Mouse (Mus musculus): ENCODE measurements around the gene Cadm3. TPM values are rescaled to one million over a fixed set of nuclear protein-coding genes. Genes with fewer than 3 reads are reported as not detected.

Cadm3 gene
- polyA plus RNA-seq, 1 experiment from 2014 or later, result 10.1 TPM

GRCm38 (mm10) chr1:173335903-173336302 is 31.6 kb downstream of the Cadm3 start:
- Histone ChIP-seq H3K4me3 (ENCODE audit: low read depth, low read length) (no peak overlapping the region), H3K36me3 (ENCODE audit: control insufficient read depth, insufficient read depth, low read length) (no peaks in the 10 kb centered on the region), H3K4me2 (replicated peaks; ENCODE audit: low read depth, low read length) (no peak overlapping the region), H3K27ac (ENCODE audit: low read length) (no peak overlapping the region), H3K27me3 (ENCODE audit: control insufficient read depth, insufficient read depth, low read length) (no peaks in the 10 kb centered on the region), H3K9me3 (ENCODE audit: control insufficient read depth, low read depth, low read length) (no peaks in the 10 kb centered on the region), H3K9ac (replicated peaks; ENCODE audit: low read depth, low read length) (no peak overlapping the region), H3K4me1 (ENCODE audit: control insufficient read depth, insufficient read depth, low read length) (no peaks in the 10 kb centered on the region)
- 46% methylated on average over 11 of the region's 11 CpGs for WGBS
- ATAC-seq (ENCODE audit: insufficient number of reproducible peaks, insufficient read depth, low FRiP score, low read depth), result no peak

GRCm38 (mm10) chr1:173333312-173334253 is 33.9 kb downstream of the Cadm3 start, which contains the start of gene Ackr1:
TSS of gene Ackr1 (minus strand) at chr1:173333750.
- no peaks in the 10 kb centered on the region for H3K27me3 ChIP-seq (ENCODE audit: control insufficient read depth, insufficient read depth, low read length)

GRCm38 (mm10) chr1:173332418-173332817 is 35.1 kb downstream of the Cadm3 start:
- H3K36me3 ChIP-seq (ENCODE audit: control insufficient read depth, insufficient read depth, low read length), result no peaks in the 10 kb centered on the region
- H3K27me3 ChIP-seq (ENCODE audit: control insufficient read depth, insufficient read depth, low read length), result no peaks in the 10 kb centered on the region
- H3K4me3 ChIP-seq (ENCODE audit: low read depth, low read length), result no peak overlapping the region
- no peak overlapping the region for H3K9ac ChIP-seq (replicated peaks; ENCODE audit: low read depth, low read length)
- WGBS, result 87% methylated on average over 5 of the region's 5 CpGs
- ATAC-seq (ENCODE audit: insufficient number of reproducible peaks, insufficient read depth, low FRiP score, low read depth), result no peak
- no peaks in the 10 kb centered on the region for H3K4me1 ChIP-seq (ENCODE audit: control insufficient read depth, insufficient read depth, low read length)
- H3K4me2 ChIP-seq (replicated peaks; ENCODE audit: low read depth, low read length), result no peak overlapping the region
- no peaks in the 10 kb centered on the region for H3K9me3 ChIP-seq (ENCODE audit: control insufficient read depth, low read depth, low read length)
- no peak overlapping the region for H3K27ac ChIP-seq (ENCODE audit: low read length)

More at GRCm38 (mm10) chr1:173333312-173334253, 33.9 kb downstream of the Cadm3 start, which contains the start of gene Ackr1:
- H3K9ac ChIP-seq (replicated peaks; ENCODE audit: low read depth, low read length), result no peak within 1 kb of the TSS
- H3K36me3 ChIP-seq (ENCODE audit: control insufficient read depth, insufficient read depth, low read length), result no peaks in the 10 kb centered on the region
- H3K9me3 ChIP-seq (ENCODE audit: control insufficient read depth, low read depth, low read length), result no peaks in the 10 kb centered on the region
- H3K4me1 ChIP-seq (ENCODE audit: control insufficient read depth, insufficient read depth, low read length), result no peaks in the 10 kb centered on the region
- no peak within 1 kb of the TSS for H3K4me2 ChIP-seq (replicated peaks; ENCODE audit: low read depth, low read length)
- 58% methylated on average over 9 of the region's 9 CpGs for WGBS
- H3K27ac ChIP-seq (ENCODE audit: low read length), result no peak within 1 kb of the TSS
- no peak within 1 kb of the TSS for H3K4me3 ChIP-seq (ENCODE audit: low read depth, low read length)
- peak; percentile 77; the same call in 1 of the 2 replicates for ATAC-seq (ENCODE audit: insufficient number of reproducible peaks, insufficient read depth, low FRiP score, low read depth)

- H3K9ac ChIP-seq (replicated peaks; ENCODE audit: low read depth, low read length), result no peak overlapping the region
- ATAC-seq (ENCODE audit: insufficient number of reproducible peaks, insufficient read depth, low FRiP score, low read depth), result no peak
- no peak overlapping the region for H3K4me2 ChIP-seq (replicated peaks; ENCODE audit: low read depth, low read length)
- no peak overlapping the region for H3K4me3 ChIP-seq (ENCODE audit: low read depth, low read length)
- H3K36me3 ChIP-seq (ENCODE audit: control insufficient read depth, insufficient read depth, low read length), result no peaks in the 10 kb centered on the region
- no peaks in the 10 kb centered on the region for H3K27me3 ChIP-seq (ENCODE audit: control insufficient read depth, insufficient read depth, low read length)
- no peaks in the 10 kb centered on the region for H3K9me3 ChIP-seq (ENCODE audit: control insufficient read depth, low read depth, low read length)
- no peaks in the 10 kb centered on the region for H3K4me1 ChIP-seq (ENCODE audit: control insufficient read depth, insufficient read depth, low read length)
- 71% methylated on average over 5 of the region's 5 CpGs for WGBS
- no peak overlapping the region for H3K27ac ChIP-seq (ENCODE audit: low read length)
These were observed 37.8 kb downstream of the Cadm3 start for GRCm38 (mm10) chr1:173329743-173330142.

- Histone ChIP-seq H3K4me2 (replicated peaks; ENCODE audit: low read depth, low read length) (no peak overlapping the region), H3K9me3 (ENCODE audit: control insufficient read depth, low read depth, low read length) (no peaks in the 10 kb centered on the region), H3K27me3 (ENCODE audit: control insufficient read depth, insufficient read depth, low read length) (no peaks in the 10 kb centered on the region), H3K9ac (replicated peaks; ENCODE audit: low read depth, low read length) (no peak overlapping the region), H3K27ac (ENCODE audit: low read length) (no peak overlapping the region), H3K36me3 (ENCODE audit: control insufficient read depth, insufficient read depth, low read length) (no peaks in the 10 kb centered on the region), H3K4me3 (ENCODE audit: low read depth, low read length) (no peak overlapping the region), H3K4me1 (ENCODE audit: control insufficient read depth, insufficient read depth, low read length) (no peaks in the 10 kb centered on the region)
- ATAC-seq (ENCODE audit: insufficient number of reproducible peaks, insufficient read depth, low FRiP score, low read depth), result peak; percentile 28; the same call in 1 of the 2 replicates
- 34% methylated on average over 4 of the region's 4 CpGs for WGBS
These were observed 38.3 kb downstream of the Cadm3 start for GRCm38 (mm10) chr1:173329185-173329584.

- 69% methylated on average over 8 of the region's 8 CpGs for WGBS
- H3K36me3 ChIP-seq (ENCODE audit: control insufficient read depth, insufficient read depth, low read length), result no peaks in the 10 kb centered on the region
- no peaks in the 10 kb centered on the region for H3K4me1 ChIP-seq (ENCODE audit: control insufficient read depth, insufficient read depth, low read length)
- no peaks in the 10 kb centered on the region for H3K27me3 ChIP-seq (ENCODE audit: control insufficient read depth, insufficient read depth, low read length)
- H3K9ac ChIP-seq (replicated peaks; ENCODE audit: low read depth, low read length), result no peak overlapping the region
- no peak overlapping the region for H3K4me3 ChIP-seq (ENCODE audit: low read depth, low read length)
- H3K9me3 ChIP-seq (ENCODE audit: control insufficient read depth, low read depth, low read length), result no peaks in the 10 kb centered on the region
- ATAC-seq (ENCODE audit: insufficient number of reproducible peaks, insufficient read depth, low FRiP score, low read depth), result no peak
- no peak overlapping the region for H3K4me2 ChIP-seq (replicated peaks; ENCODE audit: low read depth, low read length)
- no peak overlapping the region for H3K27ac ChIP-seq (ENCODE audit: low read length)
These were observed 39.0 kb downstream of the Cadm3 start for GRCm38 (mm10) chr1:173328446-173328845.

GRCm38 (mm10) chr1:173326552-173326951 is 40.9 kb downstream of the Cadm3 start:
- no peak overlapping the region for H3K27ac ChIP-seq (ENCODE audit: low read length)
- no peak overlapping the region for H3K4me2 ChIP-seq (replicated peaks; ENCODE audit: low read depth, low read length)
- H3K9me3 ChIP-seq (ENCODE audit: control insufficient read depth, low read depth, low read length), result no peaks in the 10 kb centered on the region
- H3K4me1 ChIP-seq (ENCODE audit: control insufficient read depth, insufficient read depth, low read length), result no peaks in the 10 kb centered on the region
- H3K27me3 ChIP-seq (ENCODE audit: control insufficient read depth, insufficient read depth, low read length), result no peaks in the 10 kb centered on the region
- no peaks in the 10 kb centered on the region for H3K36me3 ChIP-seq (ENCODE audit: control insufficient read depth, insufficient read depth, low read length)
- no peak for ATAC-seq (ENCODE audit: insufficient number of reproducible peaks, insufficient read depth, low FRiP score, low read depth)
- 62% methylated on average over 1 of the region's 1 CpGs for WGBS
- no peak overlapping the region for H3K9ac ChIP-seq (replicated peaks; ENCODE audit: low read depth, low read length)
- H3K4me3 ChIP-seq (ENCODE audit: low read depth, low read length), result no peak overlapping the region

- Histone ChIP-seq H3K4me3 (ENCODE audit: low read depth, low read length) (no peak overlapping the region), H3K27me3 (ENCODE audit: control insufficient read depth, insufficient read depth, low read length) (no peaks in the 10 kb centered on the region), H3K9ac (replicated peaks; ENCODE audit: low read depth, low read length) (no peak overlapping the region), H3K36me3 (ENCODE audit: control insufficient read depth, insufficient read depth, low read length) (no peaks in the 10 kb centered on the region), H3K4me2 (replicated peaks; ENCODE audit: low read depth, low read length) (no peak overlapping the region), H3K4me1 (ENCODE audit: control insufficient read depth, insufficient read depth, low read length) (no peaks in the 10 kb centered on the region), H3K27ac (ENCODE audit: low read length) (no peak overlapping the region), H3K9me3 (ENCODE audit: control insufficient read depth, low read depth, low read length) (no peaks in the 10 kb centered on the region)
- no peak for ATAC-seq (ENCODE audit: insufficient number of reproducible peaks, insufficient read depth, low FRiP score, low read depth)
- 94% methylated on average over 1 of the region's 1 CpGs for WGBS
These were observed 42.1 kb downstream of the Cadm3 start for GRCm38 (mm10) chr1:173325395-173325794.

Data from stomach, embryonic 14.5 days (tissue).